ENCODE assay signal across 9 mouse cellular contexts in genomic region chr11:6603887-6604603, GRCm38 (mm10). TPM values are rescaled to one million over a fixed set of nuclear protein-coding genes. Genes with fewer than 3 reads are reported as not detected.
DNase-seq lines count a peak whose midpoint lies in the region; ATAC-seq lines count a peak whose summit lies in the region.
"Had no signal": no experiment of that assay in that cellular context is flagged by ENCODE, and none has a peak within 500 bp of the region (broad histone marks: within the 10 kb centered on the region; RNA-seq: fewer than 3 reads in every experiment).

No protein-coding gene starts in this region.

- H3K27ac ChIP-seq in limb, embryonic 12.5 days, result no peak overlapping the region
- no peak overlapping the region for H3K27ac ChIP-seq in limb, embryonic 10.5 days
- H3K27ac ChIP-seq in heart, embryonic 15.5 days, result peak overlapping the region; percentile 43
- peak overlapping the region; percentile 98 for H3K27ac ChIP-seq in midbrain, embryonic 14.5 days (replicated peaks; ENCODE audit: low read depth, low read length)

- WGBS in limb, embryonic 12.5 days, result 28% methylated on average over 12 of the region's 12 CpGs
- WGBS in limb, embryonic 10.5 days, result 33% methylated on average over 12 of the region's 12 CpGs
- WGBS in heart, embryonic 15.5 days, result 13% methylated on average over 12 of the region's 12 CpGs
- 15% methylated on average over 12 of the region's 12 CpGs for WGBS in midbrain, embryonic 14.5 days

- no peak for ATAC-seq in limb, embryonic 12.5 days (ENCODE audit: insufficient number of reproducible peaks, insufficient read depth, low FRiP score, low TSS enrichment, low read depth)
- peak; percentile 76 for ATAC-seq in heart, embryonic 15.5 days (replicated peaks; ENCODE audit: insufficient number of reproducible peaks, insufficient read depth, low FRiP score, low read depth)
- ATAC-seq in midbrain, embryonic 14.5 days (ENCODE audit: low FRiP score, low TSS enrichment), result peak; percentile 41; the same call in 1 of the 2 replicates
- no peak for ATAC-seq in activated CD4-positive, CD25-positive, alpha-beta regulatory T cell, adult 4 months

- H3K36me3 ChIP-seq in limb, embryonic 12.5 days, result no peaks in the 10 kb centered on the region
- H3K36me3 ChIP-seq in limb, embryonic 10.5 days, result peaks cover under 1% of the 10 kb centered on the region; the same call in 1 of the 2 replicates
- no peaks in the 10 kb centered on the region for H3K36me3 ChIP-seq in heart, embryonic 15.5 days
- peaks cover 35% of the 10 kb centered on the region for H3K36me3 ChIP-seq in midbrain, embryonic 14.5 days (ENCODE audit: control insufficient read depth, insufficient read depth, low read length)

- H3K4me2 ChIP-seq in limb, embryonic 12.5 days, result 0 out of 2 replicates have a peak overlapping the region, but pooled peaks have one; percentile 5
- peak overlapping the region; percentile 75 for H3K4me2 ChIP-seq in heart, embryonic 15.5 days
- peak overlapping the region; percentile 98 for H3K4me2 ChIP-seq in midbrain, embryonic 14.5 days (ENCODE audit: low read length)

- H3K27me3 ChIP-seq in limb, embryonic 12.5 days, result peaks cover 56% of the 10 kb centered on the region
- peaks cover 54% of the 10 kb centered on the region for H3K27me3 ChIP-seq in limb, embryonic 10.5 days (ENCODE audit: low read depth, poor library complexity, severe bottlenecking)
- peaks cover 63% of the 10 kb centered on the region for H3K27me3 ChIP-seq in heart, embryonic 15.5 days
- no peaks in the 10 kb centered on the region for H3K27me3 ChIP-seq in midbrain, embryonic 14.5 days (ENCODE audit: control insufficient read depth, insufficient read depth, low read length)

- H3K4me1 ChIP-seq in limb, embryonic 12.5 days (replicated peaks), result peaks cover 26% of the 10 kb centered on the region
- peaks cover 28% of the 10 kb centered on the region for H3K4me1 ChIP-seq in limb, embryonic 10.5 days
- peaks cover 40% of the 10 kb centered on the region for H3K4me1 ChIP-seq in heart, embryonic 15.5 days (replicated peaks)
- H3K4me1 ChIP-seq in midbrain, embryonic 14.5 days (ENCODE audit: control insufficient read depth, insufficient read depth, low read length), result peaks cover 54% of the 10 kb centered on the region

- no peaks in the 10 kb centered on the region for H3K9me3 ChIP-seq in limb, embryonic 12.5 days
- H3K9me3 ChIP-seq in limb, embryonic 10.5 days (replicated peaks), result no peaks in the 10 kb centered on the region
- no peaks in the 10 kb centered on the region for H3K9me3 ChIP-seq in heart, embryonic 15.5 days (replicated peaks)
- no peaks in the 10 kb centered on the region for H3K9me3 ChIP-seq in midbrain, embryonic 14.5 days (ENCODE audit: control insufficient read depth, low read length)

- no peak overlapping the region for H3K9ac ChIP-seq in limb, embryonic 12.5 days (replicated peaks)
- peak overlapping the region; percentile 36 for H3K9ac ChIP-seq in heart, embryonic 15.5 days
- peak overlapping the region; percentile 78 for H3K9ac ChIP-seq in midbrain, embryonic 14.5 days (replicated peaks; ENCODE audit: low read length)

- no peak for DNase-seq in limb, embryonic 10.5 days (ENCODE audit: low spot score)
- DNase-seq in cerebellum, postnatal 14 days, result peak; percentile 82
- peak; percentile 38 to 60 for DNase-seq in layer of hippocampus, postnatal 14 days (ENCODE audit: low spot score in 2 of 2)
- peak; percentile 86 for DNase-seq in midbrain, embryonic 14.5 days
- DNase-seq in spleen, postnatal 14 days (ENCODE audit: low spot score in 2 of 2), result no peak

- no peak overlapping the region for H3K4me3 ChIP-seq in limb, embryonic 12.5 days (replicated peaks)
- no peak overlapping the region for H3K4me3 ChIP-seq in limb, embryonic 10.5 days
- peak overlapping the region; percentile 47 for H3K4me3 ChIP-seq in heart, embryonic 15.5 days
- H3K4me3 ChIP-seq in midbrain, embryonic 14.5 days (replicated peaks; ENCODE audit: low read depth, low read length), result peak overlapping the region; percentile 59

RNA-seq across cellular contexts. Expression of gene Nacad, which starts 1.8 kb away (rescaled TPM):
- 1.5 TPM in 2 replicates for polyA plus RNA-seq in limb, embryonic 12.5 days (2016; fragmentation: Nextera tagmentation; extraction: Ambion mirVana)
- polyA plus RNA-seq in limb, embryonic 10.5 days (2016; fragmentation: Nextera tagmentation; extraction: Ambion mirVana), result 0.35 and 0.59 TPM in 2 replicates
- polyA plus RNA-seq in heart, embryonic 15.5 days (2015; fragmentation: Nextera tagmentation; extraction: Ambion mirVana), result 1.1 and 3.3 TPM in 2 replicates
- total RNA-seq in layer of hippocampus, postnatal 14 days (2021), result 10 to 100 TPM; 58.1 to 61.9 TPM
- polyA plus RNA-seq in midbrain, embryonic 14.5 days (2014; fragmentation: Nextera tagmentation; extraction: Ambion mirVana), result 88.5 and 100.0 TPM in 2 replicates
- polyA plus RNA-seq in activated CD4-positive, CD25-positive, alpha-beta regulatory T cell, adult 4 months (2017; shearing (Covaris generic)), result not detected

RNA-seq across cellular contexts. Expression of gene Tbrg4, which starts 21.8 kb away (rescaled TPM):
- polyA plus RNA-seq in limb, embryonic 12.5 days (2016; fragmentation: Nextera tagmentation; extraction: Ambion mirVana), result 44.3 and 46.4 TPM in 2 replicates
- 70.3 and 85.2 TPM in 2 replicates for polyA plus RNA-seq in limb, embryonic 10.5 days (2016; fragmentation: Nextera tagmentation; extraction: Ambion mirVana)
- polyA plus RNA-seq in heart, embryonic 15.5 days (2015; fragmentation: Nextera tagmentation; extraction: Ambion mirVana), result 38.8 and 48.5 TPM in 2 replicates
- total RNA-seq in layer of hippocampus, postnatal 14 days (2021), result 10 to 100 TPM; 47.2 to 52.5 TPM
- 28.1 and 30.2 TPM in 2 replicates for polyA plus RNA-seq in midbrain, embryonic 14.5 days (2014; fragmentation: Nextera tagmentation; extraction: Ambion mirVana)
- polyA plus RNA-seq in activated CD4-positive, CD25-positive, alpha-beta regulatory T cell, adult 4 months (2017; shearing (Covaris generic)), result 10 to 100 TPM; 21.6 to 33.6 TPM

RNA-seq across cellular contexts. Expression of gene Wap, which starts 34.4 kb away (rescaled TPM):
- polyA plus RNA-seq in limb, embryonic 12.5 days (2016; fragmentation: Nextera tagmentation; extraction: Ambion mirVana), result not detected in 2 replicates
- not detected in 2 replicates for polyA plus RNA-seq in limb, embryonic 10.5 days (2016; fragmentation: Nextera tagmentation; extraction: Ambion mirVana)
- polyA plus RNA-seq in heart, embryonic 15.5 days (2015; fragmentation: Nextera tagmentation; extraction: Ambion mirVana), result not detected in 2 replicates
- not detected for total RNA-seq in layer of hippocampus, postnatal 14 days (2021)
- polyA plus RNA-seq in midbrain, embryonic 14.5 days (2014; fragmentation: Nextera tagmentation; extraction: Ambion mirVana), result not detected in 2 replicates
- not detected for polyA plus RNA-seq in activated CD4-positive, CD25-positive, alpha-beta regulatory T cell, adult 4 months (2017; shearing (Covaris generic))
- total RNA-seq: left cerebral cortex, postnatal 36 days had no signal

RNA-seq across cellular contexts. Expression of gene Ramp3, which starts 54.3 kb away (rescaled TPM):
- 4.0 and 4.4 TPM in 2 replicates for polyA plus RNA-seq in limb, embryonic 12.5 days (2016; fragmentation: Nextera tagmentation; extraction: Ambion mirVana)
- polyA plus RNA-seq in limb, embryonic 10.5 days (2016; fragmentation: Nextera tagmentation; extraction: Ambion mirVana), result 2.6 and 3.3 TPM in 2 replicates
- polyA plus RNA-seq in heart, embryonic 15.5 days (2015; fragmentation: Nextera tagmentation; extraction: Ambion mirVana), result 2.6 and 4.0 TPM in 2 replicates
- 10 to 100 TPM in 1 of 2 experiments, 1 to 10 TPM in 1; 5.6 to 11.9 TPM for total RNA-seq in layer of hippocampus, postnatal 14 days (2021)
- 5.9 and 7.0 TPM in 2 replicates for polyA plus RNA-seq in midbrain, embryonic 14.5 days (2014; fragmentation: Nextera tagmentation; extraction: Ambion mirVana)
- polyA plus RNA-seq in activated CD4-positive, CD25-positive, alpha-beta regulatory T cell, adult 4 months (2017; shearing (Covaris generic)), result 1 to 10 TPM; 8.0 to 8.6 TPM

RNA-seq across cellular contexts. Expression of gene Ccm2, which starts 57.4 kb away (rescaled TPM):
- 98.0 and 100 TPM in 2 replicates for polyA plus RNA-seq in limb, embryonic 12.5 days (2016; fragmentation: Nextera tagmentation; extraction: Ambion mirVana)
- 125 and 132 TPM in 2 replicates for polyA plus RNA-seq in limb, embryonic 10.5 days (2016; fragmentation: Nextera tagmentation; extraction: Ambion mirVana)
- 44.7 and 68.9 TPM in 2 replicates for polyA plus RNA-seq in heart, embryonic 15.5 days (2015; fragmentation: Nextera tagmentation; extraction: Ambion mirVana)
- 10 to 100 TPM; 51.8 to 54.5 TPM for total RNA-seq in layer of hippocampus, postnatal 14 days (2021)
- 73.8 and 84.3 TPM in 2 replicates for polyA plus RNA-seq in midbrain, embryonic 14.5 days (2014; fragmentation: Nextera tagmentation; extraction: Ambion mirVana)
- polyA plus RNA-seq in activated CD4-positive, CD25-positive, alpha-beta regulatory T cell, adult 4 months (2017; shearing (Covaris generic)), result 100 to 1,000 TPM; 136 TPM

Comparison
In these comparisons a context has a peak if more than half of its experiments do, and no peak if none do; other contexts are left out.
1. ATAC-seq: peak in heart, embryonic 15.5 days (single experiment) and midbrain, embryonic 14.5 days (single experiment); none in limb, embryonic 12.5 days (single experiment) and activated CD4-positive, CD25-positive, alpha-beta regulatory T cell, adult 4 months (single experiment).
2. H3K27ac ChIP-seq: peak in heart, embryonic 15.5 days (single experiment) and midbrain, embryonic 14.5 days (single experiment); none in limb, embryonic 12.5 days (single experiment) and limb, embryonic 10.5 days (single experiment).
3. H3K4me2 ChIP-seq: peak in every context shown above with its lines; median percentile 98 in midbrain, embryonic 14.5 days; 75 in heart, embryonic 15.5 days; 5 in limb, embryonic 12.5 days.
4. H3K4me3 ChIP-seq: peak in heart, embryonic 15.5 days (single experiment) and midbrain, embryonic 14.5 days (single experiment); none in limb, embryonic 12.5 days (single experiment) and limb, embryonic 10.5 days (single experiment).
5. DNase-seq: peak in cerebellum, postnatal 14 days (2 of 2), layer of hippocampus, postnatal 14 days (2 of 2) and midbrain, embryonic 14.5 days (single experiment); none in limb, embryonic 10.5 days (single experiment) and spleen, postnatal 14 days (0 of 2).
6. RNA of gene Nacad, which starts 1.8 kb away (polyA plus RNA-seq): 88.5 to 100.0 TPM in midbrain, embryonic 14.5 days; 1.5 TPM in limb, embryonic 12.5 days, 1.1 to 3.3 TPM in heart, embryonic 15.5 days, 0.35 to 0.59 TPM in limb, embryonic 10.5 days and not detected in activated CD4-positive, CD25-positive, alpha-beta regulatory T cell, adult 4 months; every median in the first group is over 10 times any median in the second.